Mouse (Mus musculus) stomach, embryonic 14.5 days (tissue): ENCODE measurements around the gene Otulinl. TPM values are rescaled to one million over a fixed set of nuclear protein-coding genes. Genes with fewer than 3 reads are reported as not detected.
A peak's percentile ranks its signal among the peaks of the same experiment; 100 is the strongest.

Experiments
- ATAC-seq: fragments of 200-750 bp; cut with Nextera tagmentation; 2 replicates; pipeline ENCODE4 v1.8.0; 2017; ENCODE audit warnings: low read depth, moderate TSS enrichment; ENCODE audit not compliant: insufficient number of reproducible peaks, insufficient read depth, low FRiP score
- H3K27ac ChIP-seq: fragments of 300-500 bp; sonication (generic); 2 replicates; pipeline ENCODE4 v1.5.1; 2014; ENCODE audit warnings: mild to moderate bottlenecking, low read length, moderate library complexity, mixed read lengths
- H3K27me3 ChIP-seq: fragments of 300-500 bp; sonication (generic); 2 replicates; pipeline ENCODE4 v1.6.1; 2014; ENCODE audit warnings: low read length, control low read depth, mixed read lengths; ENCODE audit not compliant: control insufficient read depth, insufficient read depth
- H3K36me3 ChIP-seq: fragments of 300-500 bp; sonication (generic); 2 replicates; pipeline ENCODE4 v1.6.1; 2014; ENCODE audit warnings: mild to moderate bottlenecking, control low read depth, low read length, moderate library complexity, mixed read lengths; ENCODE audit not compliant: control insufficient read depth, insufficient read depth
- H3K4me1 ChIP-seq: fragments of 300-500 bp; sonication (generic); 2 replicates; pipeline ENCODE4 v1.6.1; 2014; ENCODE audit warnings: low read length, control low read depth, mixed read lengths; ENCODE audit not compliant: control insufficient read depth, insufficient read depth
- H3K4me2 ChIP-seq: fragments of 300-500 bp; sonication (generic); replicated peaks from 2 replicates; pipeline ENCODE4 v1.6.1; 2014; ENCODE audit warnings: low read depth, low read length, control low read depth
- H3K4me3 ChIP-seq: fragments of 300-500 bp; sonication (generic); 2 replicates; pipeline ENCODE4 v1.5.1; 2014; ENCODE audit warnings: low read depth, low read length, control low read depth
- H3K9ac ChIP-seq: fragments of 300-500 bp; sonication (generic); replicated peaks from 2 replicates; pipeline ENCODE4 v1.6.1; 2014; ENCODE audit warnings: low read depth, mild to moderate bottlenecking, control low read depth, low read length, moderate library complexity, mixed read lengths
- H3K9me3 ChIP-seq: fragments of 300-500 bp; sonication (generic); 2 replicates; pipeline ENCODE4 v1.6.1; 2016; ENCODE audit warnings: low read depth, low read length, control low read depth; ENCODE audit not compliant: control insufficient read depth
- WGBS: fragments of 180-500 bp; shearing (Covaris S2); extraction: QIAGEN DNeasy Blood & Tissue Kit; methylation state at CpG from one replicate; pipeline ENCODE4 v1.1.7; 2014; 5-methylcytosine and 5-hydroxymethylcytosine counted together
- polyA plus RNA-seq: library from polyadenylated mRNA; unstranded; fragments of >200 nt; fragmentation: Nextera tagmentation; extraction: Ambion mirVana; gene quantifications from 2 replicates; pipeline ENCODE4 v1.2.1, GENCODE M21; 2014

Otulinl gene
- polyA plus RNA-seq, 1 experiment from 2014 or later, result 13.2 TPM

DNA sequence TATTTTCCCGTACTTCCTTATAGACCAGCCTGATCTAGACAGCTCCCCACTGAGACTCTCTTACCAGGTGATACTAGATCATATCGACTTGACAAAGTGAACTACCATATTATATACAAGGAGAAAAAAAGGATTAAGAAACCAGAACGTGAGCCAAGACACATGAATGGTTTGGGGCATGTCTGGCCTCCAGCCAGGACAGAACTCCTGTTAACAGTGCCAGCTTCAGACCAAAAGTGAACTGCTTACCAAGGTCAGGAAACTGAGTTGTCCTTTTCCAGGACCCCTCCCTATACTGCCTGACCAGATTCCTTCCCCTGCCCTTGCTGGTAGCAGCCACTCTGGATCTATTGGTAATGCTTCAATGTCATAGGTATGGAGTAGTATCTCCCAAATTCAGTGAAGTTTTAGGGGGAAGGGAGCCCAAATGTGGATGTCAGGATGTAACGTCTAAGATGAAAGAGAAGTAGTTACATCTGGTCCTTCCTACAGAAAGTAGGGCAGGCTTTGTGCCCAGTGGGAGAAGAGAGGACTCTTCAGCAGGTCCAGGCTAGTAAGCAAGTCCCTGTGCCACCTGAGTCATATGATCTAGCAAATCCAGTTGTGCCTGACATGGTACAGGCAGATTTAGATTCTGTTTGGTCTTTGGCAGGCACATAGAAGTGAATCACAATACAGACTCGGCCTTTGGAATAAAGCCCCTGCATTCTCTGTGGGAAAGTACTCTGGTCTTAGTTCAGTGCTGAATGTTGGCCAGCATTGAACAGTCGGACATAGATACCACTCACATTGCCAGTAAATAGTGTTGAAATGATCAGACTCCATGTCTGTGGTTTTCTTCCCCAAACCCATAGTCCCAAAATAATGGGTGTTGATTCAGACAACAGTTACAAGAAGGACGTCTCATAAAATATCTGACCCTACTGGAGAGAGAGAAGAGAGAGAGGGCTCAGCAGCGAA lies 47.2 kb downstream of the Otulinl start:
- Histone ChIP-seq H3K4me1 (peaks cover 3% of the 10 kb centered on the region; the same call in 1 of the 2 replicates), H3K27ac (no peak overlapping the region), H3K36me3 (no peaks in the 10 kb centered on the region), H3K9ac (no peak overlapping the region), H3K4me2 (no peak overlapping the region), H3K27me3 (no peaks in the 10 kb centered on the region), H3K4me3 (no peak overlapping the region), H3K9me3 (no peaks in the 10 kb centered on the region)
- ATAC-seq, result no peak
- WGBS, result 74% methylated on average over 8 of the region's 8 CpGs

DNA sequence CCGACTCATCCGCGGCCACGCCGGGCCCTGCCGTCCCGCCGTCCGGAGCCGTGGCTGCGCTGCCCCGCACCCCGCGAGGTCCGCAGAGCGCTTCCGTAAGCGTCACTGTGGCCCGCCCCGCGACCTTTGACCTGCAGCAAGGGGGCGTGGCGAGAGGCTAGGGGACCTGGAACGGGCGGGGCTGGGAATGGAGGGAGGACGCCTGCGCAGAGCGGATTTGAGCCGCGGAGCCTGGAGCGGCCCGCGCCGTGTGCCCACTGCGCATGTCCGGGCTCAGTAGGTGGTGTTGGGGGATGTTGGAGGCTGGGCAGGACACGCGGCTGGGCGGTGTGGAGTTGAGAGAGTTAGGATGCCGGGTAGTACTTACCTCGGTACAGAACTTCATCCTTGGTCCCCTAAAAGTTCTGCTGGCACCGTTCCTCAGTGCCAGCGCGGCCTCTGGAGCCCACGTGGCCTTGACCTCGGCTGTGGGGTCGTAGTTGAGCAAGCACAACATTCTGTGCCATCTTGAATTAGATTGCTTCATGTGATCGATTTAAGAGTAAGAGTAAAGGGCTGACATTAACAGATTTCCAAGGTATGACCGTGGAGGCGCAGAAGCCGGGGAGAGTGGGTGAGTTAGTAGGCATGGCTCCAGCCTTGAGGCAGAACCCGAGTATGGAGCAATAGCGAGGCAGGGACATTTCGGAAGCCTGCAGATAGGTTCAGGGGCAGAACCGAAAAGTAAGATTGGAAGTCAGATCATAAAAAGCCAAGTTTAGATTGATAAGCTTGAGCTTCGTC lies 50.6 kb downstream of the Otulinl start, which contains the start of gene Otulin:
Otulin (minus strand) TSS at position 93 of the 783 bp plus-strand sequence.
- H3K36me3 ChIP-seq, result no peaks in the 10 kb centered on the region
- ATAC-seq, result peak; percentile 99
- H3K27me3 ChIP-seq, result no peaks in the 10 kb centered on the region
- WGBS, result 6% methylated on average over 54 of the region's 56 CpGs
- H3K27ac ChIP-seq, result 0 out of 2 replicates have a peak within 1 kb of the TSS, but pooled peaks have one; percentile 4
- H3K4me2 ChIP-seq, result peak within 1 kb of the TSS; percentile 83
- peak within 1 kb of the TSS; percentile 68 for H3K4me3 ChIP-seq
- H3K9ac ChIP-seq, result peak within 1 kb of the TSS; percentile 63
- H3K9me3 ChIP-seq, result no peaks in the 10 kb centered on the region
- H3K4me1 ChIP-seq, result peaks cover 9% of the 10 kb centered on the region

DNA sequence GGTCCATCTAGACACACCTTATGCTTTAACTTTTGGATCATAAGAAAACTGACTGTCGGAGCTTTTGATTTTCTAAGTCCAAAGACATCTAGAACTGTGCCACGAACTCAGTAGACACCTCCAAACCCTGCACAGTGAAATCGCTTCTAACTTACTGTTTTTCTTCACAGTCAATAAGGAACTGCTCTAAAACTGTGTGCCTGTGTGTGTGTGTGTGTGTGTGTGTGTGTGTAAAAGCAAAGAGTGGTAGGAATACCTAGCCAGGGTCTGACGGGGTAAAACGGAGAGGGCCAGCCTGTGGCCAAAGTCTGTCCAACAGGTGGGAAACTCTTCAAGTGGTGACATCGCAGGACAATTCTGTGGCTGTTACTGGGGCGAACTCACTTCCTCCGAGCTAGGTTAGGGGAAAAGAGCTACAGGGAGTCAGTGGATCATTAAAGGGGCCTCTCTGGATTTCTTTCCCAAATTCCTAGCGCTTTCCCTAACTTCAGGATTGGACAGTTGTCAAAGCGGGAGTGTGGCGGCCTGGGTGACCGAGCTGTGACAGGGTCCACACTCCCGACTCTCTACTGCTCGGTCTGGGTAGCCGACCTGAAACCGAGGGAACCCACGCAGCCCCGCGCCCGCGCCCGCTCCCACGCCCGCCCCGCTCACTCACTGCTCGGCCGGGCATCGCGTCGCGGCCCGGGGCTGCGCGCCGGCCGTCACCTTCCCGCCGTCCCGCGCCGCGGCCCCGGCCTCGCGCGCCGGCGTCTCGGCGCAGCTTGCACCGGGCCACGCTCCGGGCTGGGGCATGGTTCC lies 51.4 kb downstream of the Otulinl start:
- Histone ChIP-seq H3K9me3 (no peaks in the 10 kb centered on the region), H3K4me3 (peak overlapping the region; percentile 68), H3K4me1 (peaks cover 9% of the 10 kb centered on the region), H3K36me3 (no peaks in the 10 kb centered on the region), H3K27me3 (no peaks in the 10 kb centered on the region), H3K4me2 (peak overlapping the region; percentile 69), H3K27ac (0 out of 2 replicates have a peak overlapping the region, but pooled peaks have one; percentile 4), H3K9ac (peak overlapping the region; percentile 63)
- peak; percentile 60; the same call in 1 of the 2 replicates for ATAC-seq
- WGBS, result 3% methylated on average over 53 of the region's 53 CpGs

DNA sequence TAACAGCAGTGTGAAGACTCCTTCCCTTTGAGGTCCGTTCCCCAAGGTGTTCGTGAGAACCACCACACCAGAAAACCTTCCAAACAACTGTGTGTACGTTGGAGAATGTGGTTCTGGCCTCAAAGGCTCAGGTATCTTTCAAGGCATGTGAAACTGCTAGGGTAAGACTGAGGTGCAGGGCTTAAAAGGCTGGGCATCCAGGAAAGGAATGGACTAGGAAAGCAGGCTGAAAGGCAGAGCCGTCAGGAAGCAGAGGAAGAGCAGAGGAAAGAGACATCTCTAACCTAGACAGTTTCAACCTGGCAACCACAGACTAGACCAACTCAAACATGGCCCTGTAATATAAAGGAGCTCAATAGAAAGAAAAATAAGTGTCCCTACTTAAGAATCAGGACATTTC lies 52.3 kb downstream of the Otulinl start:
- no peak overlapping the region for H3K9ac ChIP-seq

DNA sequence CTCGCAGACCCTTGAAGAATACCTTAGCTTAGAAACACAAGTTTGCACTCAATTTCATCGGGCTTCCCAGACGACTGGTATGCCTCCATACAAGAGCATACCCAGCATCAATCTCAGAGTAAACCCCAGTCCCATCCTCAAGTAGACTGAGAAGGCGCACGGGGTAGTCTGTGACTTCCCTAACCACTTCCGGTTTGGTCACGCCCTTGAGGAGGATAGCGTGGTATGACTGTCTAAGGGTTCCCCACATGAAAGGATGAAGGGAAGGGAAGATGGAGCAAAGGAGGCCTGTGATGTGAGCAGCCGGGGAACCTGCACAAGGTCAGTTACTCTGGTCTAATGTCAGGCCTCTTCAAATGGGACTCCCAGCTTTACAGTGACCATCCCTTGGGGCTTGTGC lies 53.6 kb downstream of the Otulinl start:
- Histone ChIP-seq H3K9ac (no peak overlapping the region), H3K27me3 (no peaks in the 10 kb centered on the region), H3K4me1 (peaks cover 9% of the 10 kb centered on the region), H3K4me2 (no peak overlapping the region), H3K36me3 (no peaks in the 10 kb centered on the region), H3K27ac (no peak overlapping the region), H3K9me3 (no peaks in the 10 kb centered on the region), H3K4me3 (no peak overlapping the region)
- WGBS, result 87% methylated on average over 9 of the region's 9 CpGs
- no peak for ATAC-seq

More for the DNA sequence above, 52.3 kb downstream of the Otulinl start:
- Histone ChIP-seq H3K36me3 (no peaks in the 10 kb centered on the region), H3K27ac (no peak overlapping the region), H3K4me3 (peak overlapping the region; percentile 68), H3K27me3 (no peaks in the 10 kb centered on the region), H3K4me2 (peak overlapping the region; percentile 69), H3K9me3 (no peaks in the 10 kb centered on the region), H3K4me1 (peaks cover 9% of the 10 kb centered on the region)
- 74% methylated on average over 4 of the region's 4 CpGs for WGBS
- ATAC-seq, result no peak

DNA sequence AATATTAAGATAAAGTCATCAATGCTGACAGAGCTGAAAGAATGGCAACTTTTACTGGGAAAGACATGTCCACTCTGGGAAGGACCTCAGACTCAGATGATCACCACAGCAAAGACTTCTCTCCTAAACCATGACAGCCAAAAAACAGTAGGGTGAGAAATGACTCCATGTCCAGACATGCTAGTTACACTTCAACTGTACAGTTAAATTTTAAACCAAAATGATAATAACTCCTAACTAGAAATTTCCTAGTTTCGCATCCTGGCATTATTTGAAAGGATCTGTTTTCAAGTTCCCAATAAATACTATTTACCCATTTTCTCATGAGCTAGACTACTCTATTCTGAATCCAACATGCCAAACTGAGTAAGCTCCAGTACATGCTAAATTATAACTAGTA lies 55.1 kb downstream of the Otulinl start:
- Histone ChIP-seq H3K36me3 (no peaks in the 10 kb centered on the region), H3K4me2 (no peak overlapping the region), H3K4me1 (peaks cover 9% of the 10 kb centered on the region), H3K9ac (no peak overlapping the region), H3K27ac (no peak overlapping the region), H3K9me3 (no peaks in the 10 kb centered on the region), H3K4me3 (no peak overlapping the region), H3K27me3 (no peaks in the 10 kb centered on the region)
- WGBS, result 88% methylated on average over 1 of the region's 1 CpGs
- no peak for ATAC-seq

DNA sequence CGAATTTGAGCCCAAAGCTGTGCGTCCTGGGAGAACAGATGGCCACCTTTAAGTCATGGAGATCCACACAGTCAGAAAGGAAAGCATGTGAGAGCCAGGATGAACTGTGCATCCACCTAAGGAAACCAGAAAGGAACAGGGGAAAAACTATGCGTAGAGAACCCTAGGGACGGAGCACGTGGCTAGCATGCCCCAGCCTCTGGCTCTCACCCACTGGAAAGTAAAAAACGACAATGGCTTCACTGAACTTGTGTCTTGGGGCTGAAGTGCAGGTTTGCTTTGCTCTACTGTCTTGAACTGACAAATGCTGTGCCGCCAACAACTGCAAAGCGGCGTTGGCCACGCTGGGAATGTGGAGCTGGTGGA lies 55.5 kb downstream of the Otulinl start:
- H3K9ac ChIP-seq, result no peak overlapping the region
- no peak for ATAC-seq
- H3K9me3 ChIP-seq, result no peaks in the 10 kb centered on the region
- no peak overlapping the region for H3K4me3 ChIP-seq
- H3K4me2 ChIP-seq, result no peak overlapping the region
- H3K27me3 ChIP-seq, result no peaks in the 10 kb centered on the region
- no peak overlapping the region for H3K27ac ChIP-seq
- H3K4me1 ChIP-seq, result peaks cover 9% of the 10 kb centered on the region
- WGBS, result 86% methylated on average over 10 of the region's 10 CpGs
- H3K36me3 ChIP-seq, result no peaks in the 10 kb centered on the region; the same call in 1 of the 2 replicates
